Mouse (Mus musculus) brain, embryonic 14.5 days (tissue): ENCODE measurements at regions not wholly inside any gene's neighbourhood (a gene's known extent, or its start where the extent isn't known, plus 50 kb on each side); places are given as distances from the start of the nearest gene placed in this dataset.

ENCODE experiments used
- CTCF ChIP-seq: fragments of 200-500 bp; IDR thresholded peaks from 2 replicates; pipeline ENCODE4 v1.5.1; 2012; ENCODE audit warnings: inconsistent platforms, mild to moderate bottlenecking, moderate library complexity, borderline replicate concordance; ENCODE audit not compliant: insufficient read depth, insufficient read length; ENCODE audit errors: extremely low read depth
- POLR2A ChIP-seq: fragments of 200-500 bp; IDR thresholded peaks from 2 replicates; pipeline ENCODE4 v1.6.1; 2012; ENCODE audit warnings: mild to moderate bottlenecking, inconsistent platforms, borderline replicate concordance; ENCODE audit not compliant: poor library complexity, insufficient read depth, insufficient read length, severe bottlenecking; ENCODE audit errors: extremely low read depth

DNA sequence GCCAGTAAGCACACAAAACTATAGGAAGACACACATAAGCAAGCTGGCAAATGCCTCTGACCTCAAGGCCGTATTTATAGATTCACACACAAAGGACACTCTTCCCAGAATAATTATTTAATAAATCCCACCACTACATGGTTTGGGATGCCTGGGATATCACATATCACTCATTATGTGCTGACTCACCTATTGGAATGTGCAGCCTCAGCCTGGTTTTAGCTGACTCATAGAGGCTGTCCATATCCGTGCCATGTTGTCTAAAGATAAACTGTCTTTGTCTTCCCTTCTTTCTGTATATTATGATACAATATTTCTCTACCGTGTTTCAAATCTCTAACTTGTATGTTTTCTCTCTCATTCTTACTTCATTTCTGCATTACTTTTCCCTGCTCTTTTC is 262.6 kb downstream of the Htr7 start:
- TF ChIP-seq CTCF: no peak
- no peak for TF ChIP-seq POLR2A
